Mouse (Mus musculus): ENCODE data around the gene Arap2.

DNA sequence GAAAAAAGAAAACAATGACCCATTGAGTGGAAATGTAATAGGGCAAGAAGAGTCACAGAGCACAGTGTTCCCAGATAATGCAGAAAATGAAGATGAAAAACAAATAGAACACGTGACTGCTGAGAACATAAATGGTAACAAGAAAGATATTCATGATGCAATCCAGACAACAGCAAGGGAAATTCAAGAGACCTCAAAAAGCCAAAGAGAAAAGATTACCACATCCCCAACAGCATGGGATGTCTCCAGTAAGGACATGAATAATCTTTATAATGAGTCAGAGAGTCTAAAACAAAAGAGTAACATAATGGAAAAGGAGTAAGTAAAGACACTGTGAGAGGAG lies 48.1 kb upstream of the Arap2 start:
- no peak for TF ChIP-seq CTCF (IDR thresholded peaks at IDR 0.05)
- no peak for TF ChIP-seq POLR2A (IDR thresholded peaks at IDR 0.05; ENCODE audit: insufficient read depth, low read depth, low read length)

Measured in heart, adult 2 months (tissue).